Mouse (Mus musculus): ENCODE measurements at regions not wholly inside any gene's neighbourhood (a gene's known extent, or its start where the extent isn't known, plus 50 kb on each side); places are given as distances from the start of the nearest gene placed in this dataset.

DNA sequence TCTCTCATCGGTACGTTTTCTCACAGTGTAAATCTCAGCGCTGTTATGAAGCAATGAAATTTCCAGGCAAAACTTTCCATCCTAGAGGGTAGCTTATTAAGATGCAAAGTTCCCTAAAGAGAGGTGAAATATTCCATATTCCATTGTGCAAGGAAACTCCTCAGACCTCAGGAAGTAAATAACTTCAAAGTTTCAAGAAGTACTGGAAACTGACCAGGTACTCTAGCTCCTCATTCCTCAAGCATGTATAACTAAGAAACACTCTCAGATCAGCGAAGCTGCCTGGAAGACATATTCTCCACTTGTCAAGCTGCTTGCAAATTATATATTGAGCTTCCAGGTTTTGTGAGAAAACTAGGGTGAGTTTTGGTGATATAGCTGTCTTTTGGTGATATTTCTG lies 279.8 kb upstream of the Mad2l1 start:
- DNase-seq: no peak

- no peak for DNase-seq
These were observed 271.8 kb upstream of the Mad2l1 start for GRCm38 (mm10) chr6:66263429-66263828.

- DNase-seq: no peak
These were observed 271.3 kb upstream of the Mad2l1 start for GRCm38 (mm10) chr6:66263918-66264317.

DNA sequence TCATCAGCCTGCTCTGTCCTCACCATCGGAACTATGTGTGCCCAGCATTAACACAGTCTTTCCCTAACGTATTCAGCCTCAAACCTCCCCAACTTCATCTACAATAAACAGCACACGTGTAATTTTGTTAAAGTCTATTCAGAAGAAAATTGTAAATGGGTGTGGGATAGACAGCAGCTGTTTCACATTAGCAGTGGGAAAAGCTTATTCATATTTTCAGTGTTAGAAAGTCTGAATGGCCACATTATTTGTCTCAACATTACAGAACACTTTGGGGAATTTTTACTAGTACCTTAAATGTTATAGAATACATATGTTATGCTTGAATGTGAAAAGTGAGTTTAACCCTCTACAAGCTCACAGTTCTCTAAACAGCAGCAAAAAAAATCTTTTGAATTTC lies 266.8 kb upstream of the Mad2l1 start:
- no peak for DNase-seq

GRCm38 (mm10) chr6:66271414-66272206 lies 263.6 kb upstream of the Mad2l1 start:
- DNase-seq: peak; percentile 32 to 60

GRCm38 (mm10) chr6:66272216-66272615 lies 263.0 kb upstream of the Mad2l1 start:
- no peak for DNase-seq

GRCm38 (mm10) chr6:66274737-66275136 lies 260.5 kb upstream of the Mad2l1 start:
- DNase-seq: no peak

GRCm38 (mm10) chr6:66280701-66281100 lies 254.5 kb upstream of the Mad2l1 start:
- no peak for DNase-seq

DNA sequence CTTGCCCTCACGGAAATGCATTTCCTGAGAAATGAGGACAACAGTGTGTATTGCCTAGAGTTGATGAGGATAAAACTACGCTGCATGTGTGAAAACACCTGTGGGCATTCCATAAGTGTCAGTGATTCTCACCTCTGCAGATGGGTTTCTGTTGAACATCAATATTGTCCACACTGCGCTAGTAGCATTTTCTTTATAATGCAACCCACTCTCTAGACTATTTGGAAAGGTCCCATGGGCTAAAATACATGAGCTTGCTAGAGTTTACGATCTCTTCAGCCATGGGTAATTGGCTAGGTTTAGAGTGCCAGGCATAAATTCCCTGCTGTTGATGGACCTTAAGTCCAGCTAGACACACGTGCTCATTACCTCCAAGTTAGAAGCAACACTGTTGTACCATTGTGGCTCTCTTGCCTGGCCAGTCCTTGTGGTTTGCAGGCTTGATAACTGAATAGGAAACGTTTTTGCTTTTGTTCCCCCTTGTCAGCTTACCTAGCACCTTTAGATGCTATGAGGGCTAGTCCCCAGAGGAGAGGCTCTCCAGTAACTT lies 252.5 kb upstream of the Mad2l1 start:
- no peak for DNase-seq

- DNase-seq: no peak
These were observed 251.7 kb upstream of the Mad2l1 start for GRCm38 (mm10) chr6:66283521-66283920.

DNA sequence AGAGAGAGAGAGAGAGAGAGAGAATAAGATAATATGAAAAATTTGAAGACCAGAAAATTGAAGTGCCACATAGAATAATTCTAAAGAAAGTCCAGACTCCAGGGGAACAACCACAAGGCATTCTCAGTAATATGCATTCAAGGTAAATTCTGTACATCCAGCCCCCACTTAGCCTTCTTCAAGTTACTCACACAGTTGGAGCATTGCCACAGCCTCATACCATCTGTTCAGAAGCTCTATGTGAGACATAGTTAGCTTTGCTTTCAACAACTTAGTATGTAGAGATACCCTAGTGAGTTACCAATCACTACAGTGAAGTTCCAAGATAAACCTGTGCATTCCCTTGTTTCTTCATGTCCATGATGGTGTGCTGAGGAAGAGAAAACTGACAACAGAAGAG lies 247.6 kb upstream of the Mad2l1 start:
- DNase-seq: no peak

DNA sequence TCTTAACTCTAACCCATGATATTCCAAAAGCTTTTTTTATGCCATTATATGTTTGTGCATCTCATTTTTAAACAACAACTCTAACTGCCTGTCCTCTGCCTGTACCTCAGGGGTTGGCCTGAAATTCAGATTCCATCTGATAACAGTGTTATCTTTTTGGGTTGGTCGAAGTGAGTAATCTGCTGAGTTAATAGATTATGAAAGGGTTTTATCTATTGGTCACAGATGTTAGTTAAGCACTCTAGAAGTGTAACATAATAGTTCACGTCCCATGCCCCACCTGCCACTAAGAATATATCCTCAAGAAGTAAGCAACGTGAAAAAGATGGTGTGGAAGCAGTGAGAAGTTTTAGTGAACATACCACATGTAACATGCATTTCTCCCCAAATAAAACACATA lies 246.0 kb upstream of the Mad2l1 start:
- no peak for DNase-seq

DNA sequence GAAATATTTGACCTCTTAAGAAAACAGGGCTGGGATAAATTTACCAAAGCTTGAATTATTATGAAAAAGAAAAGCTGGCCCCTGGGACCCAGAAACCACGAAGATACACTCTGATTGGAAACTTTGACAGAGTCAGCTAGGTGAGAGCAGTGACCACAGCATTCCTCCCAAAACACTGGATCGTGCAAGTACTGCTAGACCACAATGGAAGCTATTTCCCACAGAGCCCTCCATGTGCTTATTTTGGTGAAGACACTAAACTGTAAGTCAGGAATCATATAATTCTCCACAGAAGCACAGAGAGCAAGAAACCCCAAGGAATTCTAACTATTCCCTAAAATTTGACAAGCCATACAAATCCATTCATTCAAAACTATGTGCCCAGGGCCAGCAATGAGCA lies 243.6 kb upstream of the Mad2l1 start:
- no peak for DNase-seq

DNA sequence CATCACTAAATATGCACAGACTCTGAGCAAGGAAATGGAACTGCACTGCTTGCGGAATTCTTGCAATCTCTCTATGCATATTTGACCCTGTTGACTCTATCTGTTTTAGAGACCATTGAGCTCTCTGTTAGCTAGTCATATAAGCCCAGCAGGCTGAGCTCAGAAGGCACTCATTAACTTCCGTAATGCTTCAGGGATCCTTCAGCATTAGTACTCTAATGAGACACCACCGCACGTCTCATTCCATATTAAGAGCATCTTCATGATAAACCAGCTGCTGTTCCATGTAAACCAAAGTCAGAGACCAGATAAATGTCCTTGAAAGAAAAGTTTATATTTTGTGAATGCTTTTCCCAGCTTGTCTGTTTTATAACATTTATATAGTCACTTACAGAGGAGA lies 237.1 kb upstream of the Mad2l1 start:
- no peak for DNase-seq

- DNase-seq: no peak
These were observed 235.0 kb upstream of the Mad2l1 start for GRCm38 (mm10) chr6:66300189-66300588.

DNA sequence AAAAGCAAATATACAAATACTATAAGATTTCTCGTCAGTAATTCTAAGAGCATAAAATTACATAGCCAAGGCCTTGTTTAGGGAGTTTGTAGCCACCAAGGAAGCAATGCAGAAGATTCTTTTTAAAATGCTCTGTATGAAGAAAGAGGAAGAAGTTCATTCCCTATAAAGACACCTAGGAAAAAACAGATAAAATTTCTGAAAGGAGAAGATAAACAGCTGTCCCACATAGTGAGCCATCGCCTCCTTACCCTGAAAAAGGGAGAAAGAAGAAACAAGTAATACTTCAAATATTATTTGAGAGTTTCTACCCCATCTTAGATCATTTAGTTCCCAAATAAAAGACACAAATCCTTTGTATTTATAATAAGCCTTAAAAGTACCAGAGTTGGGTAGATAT lies 190.3 kb upstream of the Mad2l1 start:
- DNase-seq: no peak

GRCm38 (mm10) chr6:66347356-66347755 lies 187.8 kb upstream of the Mad2l1 start:
- DNase-seq: no peak

DNA sequence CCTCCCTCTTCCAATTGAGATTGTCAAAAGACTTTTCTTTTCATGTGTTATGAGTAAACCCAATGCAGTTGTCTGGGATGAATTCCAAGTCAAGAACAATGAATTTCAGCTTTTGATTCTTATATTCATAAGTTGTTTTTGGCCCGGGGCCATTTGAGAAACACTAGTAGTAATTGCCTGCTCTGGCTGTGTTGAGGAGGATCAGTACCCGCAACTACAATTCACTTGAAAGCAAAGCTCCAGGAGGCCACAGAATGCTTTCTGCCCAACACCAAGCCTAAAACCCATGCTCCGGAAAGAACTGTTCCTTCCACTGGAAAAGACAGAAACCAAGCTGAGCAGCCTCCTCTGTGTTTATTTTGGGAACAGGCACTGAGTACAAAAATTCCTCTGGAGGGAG lies 174.1 kb upstream of the Mad2l1 start:
- DNase-seq: peak; percentile 4 to 12

- peak in 1 of 2 experiments; percentile 42 for DNase-seq
These were observed 167.9 kb upstream of the Mad2l1 start for GRCm38 (mm10) chr6:66367263-66367662.

GRCm38 (mm10) chr6:66381279-66381934 lies 153.8 kb upstream of the Mad2l1 start:
- DNase-seq: no peak

DNA sequence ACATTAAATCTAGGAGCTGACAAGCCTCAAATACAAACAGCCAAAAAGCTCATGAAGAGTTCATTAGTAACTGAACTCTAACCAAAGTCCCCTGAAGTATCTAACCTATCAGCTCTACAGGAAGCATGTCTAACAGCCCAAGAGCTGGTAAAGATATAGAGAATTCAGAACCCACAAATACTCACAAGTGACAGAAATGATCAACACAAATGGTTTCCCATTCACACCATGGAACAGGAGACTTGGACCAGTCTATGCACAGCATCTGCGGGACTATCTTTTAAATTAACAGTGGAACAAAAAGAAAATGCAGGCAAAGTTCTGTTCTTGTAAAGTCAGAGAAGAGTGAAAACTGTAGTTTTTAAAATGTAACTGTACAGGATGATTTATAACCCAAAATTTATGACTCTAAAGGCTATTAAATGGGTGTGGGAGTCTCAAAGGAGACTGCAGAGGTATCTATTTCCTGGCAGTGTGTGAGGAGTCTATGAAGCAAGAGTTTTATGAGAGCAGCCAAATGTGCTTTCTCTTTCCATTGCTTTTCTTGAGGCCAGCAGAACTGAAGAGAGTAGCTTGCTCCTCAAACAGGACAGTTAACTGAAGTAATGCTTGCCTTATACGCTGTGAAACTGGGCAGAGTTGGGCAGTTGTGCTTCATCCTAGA lies 152.7 kb upstream of the Mad2l1 start:
- DNase-seq: no peak

DNA sequence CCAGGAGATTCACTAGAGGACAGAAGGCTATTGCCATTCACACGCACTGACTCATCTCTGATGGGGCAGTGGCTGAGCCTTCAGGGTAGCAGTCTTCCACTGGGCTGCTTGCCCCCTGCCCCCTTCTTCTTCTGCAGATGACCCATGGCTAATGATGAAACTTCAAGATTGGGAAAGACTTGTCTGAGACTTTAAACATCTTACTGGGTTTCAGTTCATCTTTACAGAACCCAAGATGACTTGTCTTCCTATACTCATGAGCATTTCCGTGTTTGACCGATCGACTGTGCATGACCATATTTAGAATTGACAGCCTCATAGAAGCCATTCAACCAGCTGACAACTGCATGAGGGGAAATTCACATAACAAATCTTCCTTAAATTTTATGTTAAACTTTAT lies 140.0 kb upstream of the Mad2l1 start:
- no peak for DNase-seq

- DNase-seq: no peak
These were observed 137.8 kb upstream of the Mad2l1 start for GRCm38 (mm10) chr6:66397411-66397810.

DNA sequence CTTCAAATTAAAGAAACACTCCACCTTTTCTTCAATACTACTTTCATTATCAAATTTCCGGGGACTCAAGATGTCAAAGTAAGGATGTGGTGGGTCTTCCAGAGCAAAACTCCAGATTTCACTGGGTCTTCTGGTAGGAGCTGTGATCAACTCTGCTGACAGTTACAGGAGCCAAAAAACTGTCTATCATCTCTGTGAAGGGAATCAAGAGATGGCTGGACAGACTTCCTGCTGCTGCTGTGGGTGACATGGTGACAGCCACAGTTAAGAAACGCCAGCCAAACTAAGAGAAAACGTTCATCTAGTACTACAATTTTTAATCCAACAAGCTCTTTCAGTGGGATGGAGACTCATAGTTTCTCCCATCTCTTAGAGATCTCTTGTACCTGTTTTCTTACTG lies 136.5 kb upstream of the Mad2l1 start:
- DNase-seq: no peak

Measured in kidney, postnatal 36 days (tissue).